Mouse (Mus musculus) bone marrow macrophage, adult 2 months (primary cell): Measurements from ENCODE around the gene Slc25a39. TPM values are rescaled to one million over a fixed set of nuclear protein-coding genes. Genes with fewer than 3 reads are reported as not detected.

ENCODE experiments used
- H3K27ac ChIP-seq: 2 replicates; pipeline ENCODE4 v1.5.1; 2012; ENCODE audit warnings: low read depth, low read length; ENCODE audit not compliant: insufficient read depth
- H3K4me1 ChIP-seq: 2 replicates; pipeline ENCODE4 v1.6.1; 2012; ENCODE audit warnings: low read length; ENCODE audit not compliant: control insufficient read depth, insufficient read depth
- H3K4me3 ChIP-seq: 2 replicates; pipeline ENCODE4 v1.5.1; 2012; ENCODE audit warnings: mild to moderate bottlenecking, low read length, moderate library complexity; ENCODE audit not compliant: insufficient read depth
- CTCF ChIP-seq: IDR thresholded peaks from 2 replicates; pipeline ENCODE4 v1.5.1; 2012; ENCODE audit warnings: low read depth, mild to moderate bottlenecking, low read length, moderate library complexity
- POLR2A ChIP-seq: IDR thresholded peaks from 2 replicates; pipeline ENCODE4 v1.6.1; 2012; ENCODE audit warnings: mild to moderate bottlenecking, low read depth, low read length, borderline replicate concordance
- polyA plus RNA-seq: library from polyadenylated mRNA; stranded (reverse); fragments of >200 nt; gene quantifications from 2 replicates; pipeline ENCODE4 v1.2.4, GENCODE M21; 2012; ENCODE audit not compliant: missing spikeins, insufficient read depth, insufficient read length

Gene Slc25a39
- polyA plus RNA-seq, 1 experiment: 173 TPM

- no peak; the same call in 1 of the 2 replicates for TF ChIP-seq CTCF
- no peak for TF ChIP-seq POLR2A
- Histone ChIP-seq H3K4me3 (peak overlapping the region; percentile 95), H3K4me1 (peaks cover 19% of the 10 kb centered on the region), H3K27ac (peak overlapping the region; percentile 76; the same call in 1 of the 2 replicates)
Measured at GRCm38 (mm10) chr11:102406401-102406800, 1.3 kb downstream of the Slc25a39 start.

- TF ChIP-seq POLR2A (no peak), CTCF (no peak)
- H3K4me3 ChIP-seq: peak overlapping the region; percentile 95
- no peak overlapping the region for H3K27ac ChIP-seq
Measured at GRCm38 (mm10) chr11:102405544-102406285, 2.0 kb downstream of the Slc25a39 start.

GRCm38 (mm10) chr11:102404161-102405010 is 3.4 kb downstream of the Slc25a39 start:
- peaks cover 13% of the 10 kb centered on the region for H3K4me1 ChIP-seq
- no peak overlapping the region for H3K27ac ChIP-seq
- H3K4me3 ChIP-seq: no peak overlapping the region
- TF ChIP-seq POLR2A: no peak
- no peak for TF ChIP-seq CTCF

More at GRCm38 (mm10) chr11:102405544-102406285, 2.0 kb downstream of the Slc25a39 start:
- peaks cover 18% of the 10 kb centered on the region for H3K4me1 ChIP-seq

- TF ChIP-seq CTCF (no peak), POLR2A (no peak)
- no peak overlapping the region for H3K27ac ChIP-seq
- peaks cover 9% of the 10 kb centered on the region; the same call in 1 of the 2 replicates for H3K4me1 ChIP-seq
- H3K4me3 ChIP-seq: no peak overlapping the region
Measured at GRCm38 (mm10) chr11:102403657-102404056, 4.1 kb downstream of the Slc25a39 start.

- Histone ChIP-seq H3K4me1 (peaks cover 9% of the 10 kb centered on the region; the same call in 1 of the 2 replicates), H3K4me3 (no peak overlapping the region), H3K27ac (no peak overlapping the region)
- no peak for TF ChIP-seq CTCF
- TF ChIP-seq POLR2A: no peak
Measured at GRCm38 (mm10) chr11:102401898-102402500, 5.7 kb downstream of the Slc25a39 start.

DNA sequence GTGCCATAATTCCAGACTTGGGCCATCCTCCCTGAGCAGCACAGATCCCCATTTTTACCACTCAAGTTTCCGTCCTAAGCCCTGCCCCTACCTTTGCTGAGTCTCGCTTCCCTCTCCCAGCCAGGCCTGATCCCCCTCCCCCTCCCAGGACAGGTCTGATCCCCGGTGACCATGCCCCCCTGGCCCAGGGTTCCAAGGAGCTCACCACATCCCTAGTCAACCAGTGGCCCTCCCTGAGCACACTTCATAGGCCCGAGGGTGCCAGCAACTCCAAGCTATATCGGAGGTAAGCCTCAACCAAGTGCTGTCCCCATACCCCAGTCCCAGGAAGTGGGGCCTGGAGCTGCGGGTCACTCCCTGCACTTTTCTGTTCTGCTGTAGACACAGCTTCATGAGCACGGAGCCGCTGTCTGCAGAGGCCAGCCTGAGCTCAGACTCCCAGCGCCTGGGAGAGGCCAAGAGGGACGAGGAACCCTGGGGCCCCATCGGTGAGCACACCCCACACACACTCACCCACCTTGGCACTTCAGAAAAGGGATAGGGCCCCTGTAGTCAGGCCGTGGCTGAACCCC is 7.1 kb downstream of the Slc25a39 start:
- TF ChIP-seq CTCF (no peak), POLR2A (no peak)
- H3K4me1 ChIP-seq: peaks cover 3% of the 10 kb centered on the region; the same call in 1 of the 2 replicates
- H3K4me3 ChIP-seq: no peak overlapping the region
- H3K27ac ChIP-seq: no peak overlapping the region

GRCm38 (mm10) chr11:102399610-102400072 is 8.1 kb downstream of the Slc25a39 start:
- Histone ChIP-seq H3K27ac (no peak overlapping the region), H3K4me1 (no peaks in the 10 kb centered on the region), H3K4me3 (no peak overlapping the region)
- no peak for TF ChIP-seq CTCF
- TF ChIP-seq POLR2A: no peak

GRCm38 (mm10) chr11:102399107-102399506 is 8.6 kb downstream of the Slc25a39 start:
- no peak overlapping the region for H3K4me3 ChIP-seq
- H3K27ac ChIP-seq: no peak overlapping the region
- H3K4me1 ChIP-seq: no peaks in the 10 kb centered on the region
- no peak for TF ChIP-seq CTCF
- TF ChIP-seq POLR2A: no peak

- peaks cover 3% of the 10 kb centered on the region for H3K4me1 ChIP-seq
- TF ChIP-seq POLR2A (no peak), CTCF (no peak)
- H3K27ac ChIP-seq: no peak overlapping the region
- no peak overlapping the region for H3K4me3 ChIP-seq
Measured at GRCm38 (mm10) chr11:102398007-102398825, 9.5 kb downstream of the Slc25a39 start.
